Mouse (Mus musculus) kidney, postnatal 36 days (tissue): ENCODE data around the gene Arhgef6.

Source experiments
- DNase-seq, 2 experiments: peaks; one replicate each; pipeline ENCODE4 v3.0.0; 2021 to 2022; ENCODE audit warnings: mixed read lengths in 2 of 2

The Arhgef6 gene

GRCm38 (mm10) chrX:57338371-57339211, at the start of gene Arhgef6:
Arhgef6 (minus strand) TSS chrX:57338729.
- DNase-seq, result peak in 1 of 2 experiments; percentile 10

- peak; percentile 17 to 27 for DNase-seq
These were observed 42.4 kb upstream of the Arhgef6 start for GRCm38 (mm10) chrX:57380915-57381314.

- peak; percentile 43 to 72 for DNase-seq
These were observed 40.0 kb upstream of the Arhgef6 start for GRCm38 (mm10) chrX:57378579-57378978.

- no peak for DNase-seq
These were observed 38.6 kb upstream of the Arhgef6 start for GRCm38 (mm10) chrX:57377096-57377495.

- no peak for DNase-seq
These were observed 35.5 kb upstream of the Arhgef6 start for GRCm38 (mm10) chrX:57374029-57374428.

GRCm38 (mm10) chrX:57373543-57373942, 35.0 kb upstream of the Arhgef6 start:
- DNase-seq, result no peak

DNA sequence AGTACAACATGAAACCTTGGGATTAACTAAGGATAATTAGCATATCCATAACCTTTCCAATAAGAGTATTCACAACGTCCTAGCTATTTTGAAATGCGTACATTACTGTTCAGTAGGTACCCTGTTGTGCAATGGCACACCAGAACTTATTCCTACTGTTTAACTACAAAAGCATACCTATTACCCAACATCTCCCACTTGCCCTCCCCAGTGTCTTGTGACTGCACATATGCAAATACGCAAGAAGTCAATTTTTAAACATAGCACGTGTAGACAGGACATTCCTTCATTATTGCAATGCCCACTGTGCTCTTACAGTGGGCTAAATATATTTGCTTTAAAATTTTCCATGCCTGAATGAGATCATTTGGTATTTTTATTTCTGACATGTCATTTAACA, 34.4 kb upstream of the Arhgef6 start:
- peak in 1 of 2 experiments; percentile 14 for DNase-seq

DNA sequence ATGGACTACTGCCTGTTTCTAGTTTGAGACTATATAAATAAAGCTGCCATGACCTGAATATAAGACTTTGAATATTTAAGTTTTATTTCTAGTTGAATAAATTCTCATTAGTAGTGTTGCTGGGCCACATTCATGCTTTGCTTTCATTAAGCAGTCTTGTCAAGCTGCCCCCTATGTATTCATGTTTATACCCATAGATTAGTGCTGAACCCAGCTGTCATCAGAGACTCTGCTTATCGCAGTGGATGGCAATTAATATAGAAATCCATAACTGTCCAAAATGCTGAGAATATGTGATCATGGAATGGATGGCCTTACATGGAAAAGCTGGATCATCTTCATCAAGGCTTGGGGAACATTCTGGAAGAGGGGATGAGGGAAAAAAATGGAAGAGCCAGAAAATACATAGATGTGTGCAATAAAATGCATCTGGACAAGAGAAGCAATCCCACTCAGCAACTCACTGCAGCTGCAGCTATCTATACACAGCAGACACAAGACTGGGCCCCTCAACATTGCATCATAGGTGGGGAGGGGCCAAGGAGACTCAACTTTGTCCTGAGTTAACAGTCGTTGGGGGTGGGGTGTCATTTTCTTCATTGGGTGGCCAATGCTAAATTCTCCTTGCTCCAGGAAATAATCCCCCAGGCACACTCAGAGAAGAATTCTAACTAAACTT, 26.5 kb upstream of the Arhgef6 start:
- DNase-seq, result no peak

DNA sequence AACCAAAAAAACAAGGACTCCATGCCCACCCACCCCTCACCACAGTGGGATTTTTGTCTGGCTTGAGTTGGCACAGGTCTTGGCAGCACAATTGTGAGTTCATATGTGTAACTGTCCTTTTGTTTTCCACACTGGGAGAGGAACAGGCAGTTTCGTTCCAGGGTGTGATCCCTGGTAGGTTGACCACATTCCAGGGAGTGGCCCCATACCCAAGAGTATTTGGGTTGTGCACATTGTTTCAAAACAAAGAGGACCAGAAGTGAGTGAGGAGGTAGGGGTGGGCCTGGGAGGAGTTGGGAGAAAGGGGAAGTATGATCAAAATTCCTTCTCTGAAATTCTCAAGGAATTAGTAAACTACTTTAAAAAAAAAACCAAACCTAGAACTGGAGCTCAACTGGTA, 20.8 kb upstream of the Arhgef6 start:
- DNase-seq, result no peak

DNA sequence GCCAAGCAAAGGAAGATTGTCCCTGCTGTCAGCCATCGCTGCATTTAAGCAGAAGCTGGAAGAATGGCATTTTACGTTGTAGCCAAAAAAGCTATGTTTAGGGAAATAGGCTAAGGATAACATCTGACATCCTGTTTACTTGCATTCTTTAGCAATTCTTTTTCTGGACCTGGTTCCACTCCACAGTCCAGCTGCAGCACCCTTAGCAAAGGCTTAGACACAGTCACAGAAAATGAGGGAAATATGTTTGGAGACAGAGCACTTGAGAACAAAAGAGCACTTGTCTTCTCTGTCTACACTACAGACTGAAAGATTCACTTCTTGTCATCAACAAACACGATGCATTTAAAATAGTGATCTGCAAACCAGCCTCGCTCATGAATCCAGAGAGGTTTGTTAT, 691 bp upstream of the Arhgef6 start:
- DNase-seq, result no peak

DNA sequence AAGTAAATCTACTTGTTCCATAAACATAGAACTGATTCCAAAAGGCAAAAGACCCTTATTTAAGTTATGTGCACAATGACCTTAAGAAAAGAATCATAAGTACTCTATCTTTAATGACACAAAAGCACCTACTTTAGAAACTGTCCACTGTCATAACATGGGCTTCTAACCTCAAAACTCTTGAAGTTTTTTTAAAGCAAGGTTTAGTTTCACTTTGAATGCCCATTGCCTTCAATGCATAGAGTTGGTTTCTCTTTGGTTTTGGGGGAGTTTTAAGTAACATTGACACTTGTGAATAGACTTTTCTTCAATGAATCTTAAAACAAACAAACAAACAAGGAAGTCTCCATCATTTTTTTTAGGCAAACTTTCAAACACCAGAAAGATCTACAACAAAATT, 947 bp downstream of the Arhgef6 start:
- DNase-seq, result no peak

GRCm38 (mm10) chrX:57336958-57337357, 1.6 kb downstream of the Arhgef6 start:
- DNase-seq, result no peak

- no peak for DNase-seq
These were observed 3.2 kb downstream of the Arhgef6 start for GRCm38 (mm10) chrX:57335313-57335712.

GRCm38 (mm10) chrX:57327668-57328338, 10.7 kb downstream of the Arhgef6 start:
- no peak for DNase-seq

DNA sequence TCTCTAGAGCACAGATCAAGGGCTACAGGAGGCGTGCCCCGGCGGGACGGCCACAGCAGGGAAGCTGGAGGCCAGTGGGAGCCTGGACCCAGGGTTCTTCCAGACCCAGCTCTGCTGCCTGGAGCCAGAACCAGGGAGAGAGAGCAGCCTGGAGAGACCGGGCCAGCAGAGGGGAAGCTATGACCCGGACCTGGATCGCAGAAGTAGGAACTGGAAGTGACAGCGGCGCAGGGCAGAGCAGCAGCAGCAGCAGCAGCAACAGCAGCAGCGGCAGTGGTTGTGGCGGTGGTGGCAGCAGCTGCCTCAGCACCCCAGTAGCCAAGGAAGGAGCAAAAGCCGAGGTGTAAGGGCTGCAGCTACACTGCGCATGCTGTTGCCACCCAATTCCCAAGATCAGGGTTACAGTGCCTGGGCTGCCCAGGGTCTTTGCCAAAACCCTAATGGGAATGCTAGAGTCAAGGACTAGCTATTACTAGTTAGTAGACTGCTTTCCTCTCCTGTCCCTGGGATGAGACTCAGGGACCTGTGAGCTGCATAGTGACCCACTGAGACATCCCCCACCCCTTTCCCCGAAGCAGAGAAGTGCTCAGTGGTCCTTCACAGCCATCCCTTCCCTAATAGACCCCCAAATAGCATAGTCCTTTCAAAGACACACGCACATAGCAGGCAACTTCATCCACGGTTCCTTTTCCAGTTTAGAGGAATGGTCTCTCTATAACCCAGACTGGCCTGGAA, 11.9 kb downstream of the Arhgef6 start:
- DNase-seq, result peak; percentile 35 to 64

DNA sequence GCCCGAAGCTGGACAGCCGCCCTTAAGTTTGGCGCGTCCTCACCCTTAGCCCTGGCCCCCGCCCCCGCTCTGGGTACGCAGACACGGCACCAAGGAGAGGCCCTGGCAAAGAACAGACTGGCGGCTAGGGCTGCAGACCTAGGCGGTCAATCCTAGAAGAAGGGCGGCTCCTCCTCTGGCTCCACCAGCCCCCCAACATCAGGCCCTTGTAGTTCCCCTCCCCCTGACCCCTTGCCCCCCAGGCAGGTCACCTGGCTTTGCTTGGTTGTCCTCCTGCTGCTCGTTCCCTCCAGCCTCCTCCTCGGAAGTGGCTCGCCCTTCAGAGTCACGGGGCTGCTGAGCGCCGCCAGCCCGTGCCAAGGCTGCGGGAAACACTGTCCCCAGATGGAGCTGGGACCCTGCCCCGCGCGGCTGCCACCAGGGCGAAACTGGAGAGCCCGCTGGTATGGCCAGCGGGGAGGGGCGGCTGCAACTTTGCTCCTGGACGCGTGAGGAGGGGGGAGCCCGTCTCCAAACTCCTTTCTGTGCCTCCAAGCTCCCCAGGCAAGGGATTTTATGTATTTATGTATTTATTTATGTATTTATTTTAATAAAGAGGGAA, 12.6 kb downstream of the Arhgef6 start:
- DNase-seq, result peak; percentile 33 to 67

DNA sequence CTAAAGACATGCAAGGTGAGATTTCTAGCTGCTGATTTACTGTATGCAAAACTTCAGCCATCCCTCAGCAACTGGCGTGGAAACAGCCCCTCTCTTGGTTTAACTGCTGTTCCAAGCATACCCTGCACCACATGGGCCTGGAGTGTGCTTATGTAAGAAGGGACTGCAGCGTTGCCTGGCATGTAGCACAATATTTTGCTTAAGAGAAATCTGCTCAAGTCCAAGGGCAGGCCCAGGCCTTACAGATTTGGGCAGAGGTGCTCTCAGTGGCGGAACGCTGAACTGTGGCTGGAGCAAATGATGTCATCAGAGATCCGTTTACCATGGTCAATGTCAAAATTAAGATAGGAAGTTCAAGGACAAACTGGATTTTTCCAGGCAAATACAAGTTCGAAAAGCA, 13.6 kb downstream of the Arhgef6 start:
- DNase-seq, result peak in 1 of 2 experiments; percentile 3

DNA sequence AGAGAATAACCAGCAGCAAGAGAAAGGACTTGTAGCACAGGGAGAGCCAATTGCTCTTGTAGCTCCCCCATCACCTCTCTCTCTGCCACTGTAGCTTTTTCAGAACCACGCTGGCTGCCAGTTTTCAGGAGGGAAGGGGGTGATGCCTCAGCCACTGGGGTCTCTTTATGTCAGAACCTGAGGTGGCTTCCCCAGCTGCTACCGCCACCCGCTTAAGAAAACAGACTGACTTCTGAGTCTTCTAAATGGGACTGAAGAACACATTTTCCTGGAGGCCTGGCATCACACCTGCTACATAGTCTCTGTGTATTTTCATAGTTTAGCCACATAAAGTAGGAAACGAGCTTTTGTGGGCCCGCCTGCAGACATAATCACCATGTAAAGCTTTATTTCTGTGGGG, 26.5 kb downstream of the Arhgef6 start:
- no peak for DNase-seq

DNA sequence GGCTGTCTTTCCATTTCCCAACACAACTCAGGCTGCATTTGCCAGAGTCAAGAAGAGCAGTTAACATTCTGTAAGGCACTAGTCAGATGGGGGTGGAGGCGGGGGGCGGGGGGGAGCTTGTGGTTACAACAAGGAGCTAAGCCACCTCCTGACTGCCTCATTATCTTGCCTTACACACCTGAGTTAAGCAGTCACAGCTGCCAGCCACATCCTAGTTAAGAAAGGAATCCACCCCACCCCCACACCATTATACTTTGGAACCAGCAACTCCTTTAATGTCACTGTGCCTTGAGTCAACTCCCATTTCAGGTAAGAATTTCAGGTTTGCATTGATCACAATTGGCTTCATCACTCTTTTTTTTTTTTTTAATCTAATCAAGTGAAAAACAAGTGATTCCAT, 28.5 kb downstream of the Arhgef6 start:
- DNase-seq, result peak in 1 of 2 experiments; percentile 23

GRCm38 (mm10) chrX:57306747-57307146, 31.8 kb downstream of the Arhgef6 start:
- DNase-seq, result no peak

- no peak for DNase-seq
These were observed 33.7 kb downstream of the Arhgef6 start for GRCm38 (mm10) chrX:57304784-57305287.

DNA sequence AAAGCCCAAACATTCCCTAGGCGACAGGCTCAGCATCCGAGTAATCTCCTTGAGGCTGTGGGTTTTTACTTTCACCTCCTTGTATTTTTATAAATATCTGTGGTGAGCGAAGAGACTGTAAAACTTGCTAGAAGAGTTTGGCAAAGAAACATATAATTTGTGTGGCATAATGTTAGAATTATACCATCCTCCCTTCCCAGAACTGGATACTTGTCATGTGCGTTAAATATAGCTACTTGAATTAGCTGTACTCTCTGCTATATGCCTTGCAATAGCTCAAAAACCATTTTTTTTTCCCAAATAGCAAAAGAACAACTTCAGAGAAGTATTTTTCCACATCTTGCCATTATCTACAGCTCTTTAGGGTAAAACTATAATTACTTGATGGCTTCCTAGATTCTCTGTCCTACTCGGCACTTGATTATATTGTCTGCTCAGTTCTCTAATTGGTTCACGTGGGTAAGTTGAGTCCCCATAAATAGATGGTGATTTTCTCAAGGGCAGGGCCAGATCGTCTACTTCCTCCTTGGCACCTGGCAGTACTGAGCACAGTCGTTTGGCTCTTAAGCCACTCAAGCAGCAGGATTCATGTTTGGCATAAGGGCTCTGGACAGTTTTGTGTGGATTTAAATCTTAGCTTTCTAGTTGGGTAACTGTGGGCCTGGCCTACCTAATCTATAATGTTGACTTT, 35.2 kb downstream of the Arhgef6 start:
- DNase-seq, result no peak
